Mouse (Mus musculus): ENCODE measurements at regions not wholly inside any gene's neighbourhood (a gene's known extent, or its start where the extent isn't known, plus 50 kb on each side); places are given as distances from the start of the nearest gene placed in this dataset.

DNA sequence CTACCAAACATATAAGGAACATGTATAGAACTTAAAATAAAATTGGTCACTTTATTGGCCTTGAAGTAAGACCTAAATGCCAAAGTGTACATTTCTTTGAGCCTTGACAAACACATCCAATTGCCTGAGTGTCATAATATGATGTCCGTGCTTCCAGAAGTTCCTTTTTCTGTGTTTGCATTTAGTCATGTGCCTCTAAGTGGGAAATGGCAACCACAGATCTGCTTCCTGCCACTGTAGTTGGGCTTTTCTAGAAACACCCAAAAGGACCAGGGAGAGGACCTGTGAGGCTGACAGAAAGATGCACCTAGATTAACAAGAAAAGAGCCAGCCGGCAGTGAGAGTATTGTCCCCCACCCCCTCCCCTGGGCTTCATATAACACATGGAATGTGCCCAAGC is 97.5 kb downstream of the Zfp619 start:
- TF ChIP-seq CTCF (IDR thresholded peaks at IDR 0.05; ENCODE audit: extremely low read depth, insufficient read length, insufficient replicate concordance, low read depth, low read length) = no peak
- no peak for TF ChIP-seq POLR2A (IDR thresholded peaks at IDR 0.05; ENCODE audit: low read depth, low read length)
